Mouse (Mus musculus): ENCODE results near the gene Vav2. TPM values are rescaled to one million over a fixed set of nuclear protein-coding genes. Genes with fewer than 3 reads are reported as not detected.
A peak's percentile ranks its signal among the peaks of the same experiment; 100 is the strongest.

The Vav2 gene
- polyA plus RNA-seq, 1 experiment from 2014 or later: 13.1 TPM

GRCm38 (mm10) chr2:27343984-27344453 lies 82.8 kb downstream of the Vav2 start:
- ATAC-seq: peak; percentile 63
- Histone ChIP-seq H3K9ac (replicated peaks; ENCODE audit: low read depth, low read length) (peak overlapping the region; percentile 41), H3K4me1 (replicated peaks; ENCODE audit: control insufficient read depth, insufficient read depth, low read length) (peaks cover 20% of the 10 kb centered on the region), H3K9me3 (ENCODE audit: control insufficient read depth, low read length) (no peaks in the 10 kb centered on the region), H3K4me3 (replicated peaks; ENCODE audit: low read length) (peak overlapping the region; percentile 0; the same call in 1 of the 2 replicates), H3K4me2 (ENCODE audit: low read length) (peak overlapping the region; percentile 44), H3K27me3 (replicated peaks; ENCODE audit: control insufficient read depth, insufficient read depth, low read length) (no peaks in the 10 kb centered on the region), H3K36me3 (ENCODE audit: control insufficient read depth, insufficient read depth) (no peaks in the 10 kb centered on the region), H3K27ac (ENCODE audit: low read length) (peak overlapping the region; percentile 86)
- 12% methylated on average over 12 of the region's 12 CpGs for whole genome bisulfite sequencing

- 85% methylated on average over 6 of the region's 6 CpGs for WGBS
- H3K9ac ChIP-seq (replicated peaks; ENCODE audit: low read depth, low read length): no peak overlapping the region
- no peak overlapping the region for H3K27ac ChIP-seq (ENCODE audit: low read length)
- H3K36me3 ChIP-seq (ENCODE audit: control insufficient read depth, insufficient read depth): no peaks in the 10 kb centered on the region
- no peaks in the 10 kb centered on the region for H3K9me3 ChIP-seq (ENCODE audit: control insufficient read depth, low read length)
- H3K4me2 ChIP-seq (ENCODE audit: low read length): no peak overlapping the region
- ATAC-seq: no peak
- no peaks in the 10 kb centered on the region for H3K27me3 ChIP-seq (replicated peaks; ENCODE audit: control insufficient read depth, insufficient read depth, low read length)
- peaks cover 20% of the 10 kb centered on the region for H3K4me1 ChIP-seq (replicated peaks; ENCODE audit: control insufficient read depth, insufficient read depth, low read length)
- no peak overlapping the region for H3K4me3 ChIP-seq (replicated peaks; ENCODE audit: low read length)
Observed at GRCm38 (mm10) chr2:27340682-27341081, 86.2 kb downstream of the Vav2 start.

GRCm38 (mm10) chr2:27339051-27339450 lies 87.8 kb downstream of the Vav2 start:
- no peak overlapping the region for H3K9ac ChIP-seq (replicated peaks; ENCODE audit: low read depth, low read length)
- WGBS: 64% methylated on average over 8 of the region's 8 CpGs
- no peaks in the 10 kb centered on the region for H3K27me3 ChIP-seq (replicated peaks; ENCODE audit: control insufficient read depth, insufficient read depth, low read length)
- no peaks in the 10 kb centered on the region for H3K9me3 ChIP-seq (ENCODE audit: control insufficient read depth, low read length)
- H3K4me3 ChIP-seq (replicated peaks; ENCODE audit: low read length): no peak overlapping the region
- H3K36me3 ChIP-seq (ENCODE audit: control insufficient read depth, insufficient read depth): no peaks in the 10 kb centered on the region
- H3K4me1 ChIP-seq (replicated peaks; ENCODE audit: control insufficient read depth, insufficient read depth, low read length): peaks cover 11% of the 10 kb centered on the region
- no peak for ATAC-seq
- H3K27ac ChIP-seq (ENCODE audit: low read length): no peak overlapping the region
- H3K4me2 ChIP-seq (ENCODE audit: low read length): no peak overlapping the region

- Histone ChIP-seq H3K27me3 (replicated peaks; ENCODE audit: control insufficient read depth, insufficient read depth, low read length) (no peaks in the 10 kb centered on the region), H3K4me3 (replicated peaks; ENCODE audit: low read length) (no peak overlapping the region), H3K9me3 (ENCODE audit: control insufficient read depth, low read length) (no peaks in the 10 kb centered on the region), H3K27ac (ENCODE audit: low read length) (no peak overlapping the region), H3K9ac (replicated peaks; ENCODE audit: low read depth, low read length) (no peak overlapping the region), H3K36me3 (ENCODE audit: control insufficient read depth, insufficient read depth) (no peaks in the 10 kb centered on the region), H3K4me1 (replicated peaks; ENCODE audit: control insufficient read depth, insufficient read depth, low read length) (no peaks in the 10 kb centered on the region), H3K4me2 (ENCODE audit: low read length) (no peak overlapping the region)
- 73% methylated on average over 6 of the region's 6 CpGs for WGBS
- ATAC-seq: no peak
Observed at GRCm38 (mm10) chr2:27337261-27337660, 89.6 kb downstream of the Vav2 start.

GRCm38 (mm10) chr2:27336600-27336999 lies 90.2 kb downstream of the Vav2 start:
- H3K4me3 ChIP-seq (replicated peaks; ENCODE audit: low read length): no peak overlapping the region
- 87% methylated on average over 9 of the region's 9 CpGs for WGBS
- H3K36me3 ChIP-seq (ENCODE audit: control insufficient read depth, insufficient read depth): no peaks in the 10 kb centered on the region
- H3K4me2 ChIP-seq (ENCODE audit: low read length): no peak overlapping the region
- H3K9ac ChIP-seq (replicated peaks; ENCODE audit: low read depth, low read length): no peak overlapping the region
- no peaks in the 10 kb centered on the region for H3K4me1 ChIP-seq (replicated peaks; ENCODE audit: control insufficient read depth, insufficient read depth, low read length)
- no peaks in the 10 kb centered on the region for H3K9me3 ChIP-seq (ENCODE audit: control insufficient read depth, low read length)
- H3K27ac ChIP-seq (ENCODE audit: low read length): no peak overlapping the region
- no peaks in the 10 kb centered on the region for H3K27me3 ChIP-seq (replicated peaks; ENCODE audit: control insufficient read depth, insufficient read depth, low read length)
- no peak for ATAC-seq

- Histone ChIP-seq H3K4me3 (replicated peaks; ENCODE audit: low read length) (no peak overlapping the region), H3K9ac (replicated peaks; ENCODE audit: low read depth, low read length) (no peak overlapping the region), H3K4me1 (replicated peaks; ENCODE audit: control insufficient read depth, insufficient read depth, low read length) (peaks cover 9% of the 10 kb centered on the region), H3K27me3 (replicated peaks; ENCODE audit: control insufficient read depth, insufficient read depth, low read length) (no peaks in the 10 kb centered on the region), H3K4me2 (ENCODE audit: low read length) (no peak overlapping the region), H3K9me3 (ENCODE audit: control insufficient read depth, low read length) (no peaks in the 10 kb centered on the region), H3K27ac (ENCODE audit: low read length) (peak overlapping the region; percentile 0; the same call in 1 of the 2 replicates), H3K36me3 (ENCODE audit: control insufficient read depth, insufficient read depth) (no peaks in the 10 kb centered on the region)
- WGBS: 39% methylated on average over 4 of the region's 4 CpGs
- peak; percentile 49 for ATAC-seq
Observed at GRCm38 (mm10) chr2:27334816-27335215, 92.0 kb downstream of the Vav2 start.

- Histone ChIP-seq H3K4me3 (replicated peaks; ENCODE audit: low read length) (no peak overlapping the region), H3K4me2 (ENCODE audit: low read length) (no peak overlapping the region), H3K36me3 (ENCODE audit: control insufficient read depth, insufficient read depth) (no peaks in the 10 kb centered on the region), H3K9ac (replicated peaks; ENCODE audit: low read depth, low read length) (no peak overlapping the region), H3K4me1 (replicated peaks; ENCODE audit: control insufficient read depth, insufficient read depth, low read length) (peaks cover 9% of the 10 kb centered on the region), H3K27ac (ENCODE audit: low read length) (no peak overlapping the region), H3K9me3 (ENCODE audit: control insufficient read depth, low read length) (no peaks in the 10 kb centered on the region), H3K27me3 (replicated peaks; ENCODE audit: control insufficient read depth, insufficient read depth, low read length) (no peaks in the 10 kb centered on the region)
- no peak for ATAC-seq
- 87% methylated on average over 5 of the region's 5 CpGs for WGBS
Observed at GRCm38 (mm10) chr2:27331560-27331959, 95.3 kb downstream of the Vav2 start.

GRCm38 (mm10) chr2:27330446-27330845 lies 96.4 kb downstream of the Vav2 start:
- no peaks in the 10 kb centered on the region for H3K9me3 ChIP-seq (ENCODE audit: control insufficient read depth, low read length)
- no peak overlapping the region for H3K4me3 ChIP-seq (replicated peaks; ENCODE audit: low read length)
- 36% methylated on average over 8 of the region's 8 CpGs for WGBS
- ATAC-seq: no peak
- H3K4me2 ChIP-seq (ENCODE audit: low read length): no peak overlapping the region
- H3K9ac ChIP-seq (replicated peaks; ENCODE audit: low read depth, low read length): no peak overlapping the region
- H3K27ac ChIP-seq (ENCODE audit: low read length): no peak overlapping the region
- peaks cover 9% of the 10 kb centered on the region for H3K4me1 ChIP-seq (replicated peaks; ENCODE audit: control insufficient read depth, insufficient read depth, low read length)
- H3K36me3 ChIP-seq (ENCODE audit: control insufficient read depth, insufficient read depth): no peaks in the 10 kb centered on the region
- no peaks in the 10 kb centered on the region for H3K27me3 ChIP-seq (replicated peaks; ENCODE audit: control insufficient read depth, insufficient read depth, low read length)

GRCm38 (mm10) chr2:27329386-27330060 lies 97.3 kb downstream of the Vav2 start:
- Histone ChIP-seq H3K9ac (replicated peaks; ENCODE audit: low read depth, low read length) (no peak overlapping the region), H3K9me3 (ENCODE audit: control insufficient read depth, low read length) (no peaks in the 10 kb centered on the region), H3K4me3 (replicated peaks; ENCODE audit: low read length) (no peak overlapping the region), H3K27ac (ENCODE audit: low read length) (no peak overlapping the region), H3K36me3 (ENCODE audit: control insufficient read depth, insufficient read depth) (no peaks in the 10 kb centered on the region), H3K4me1 (replicated peaks; ENCODE audit: control insufficient read depth, insufficient read depth, low read length) (peaks cover 9% of the 10 kb centered on the region), H3K27me3 (replicated peaks; ENCODE audit: control insufficient read depth, insufficient read depth, low read length) (no peaks in the 10 kb centered on the region), H3K4me2 (ENCODE audit: low read length) (no peak overlapping the region)
- no peak for ATAC-seq
- 95% methylated on average over 10 of the region's 10 CpGs for WGBS

Data from forebrain, embryonic 16.5 days (tissue).